Mouse (Mus musculus): Measurements from ENCODE around the gene Sae1. TPM values are rescaled to one million over a fixed set of nuclear protein-coding genes. Genes with fewer than 3 reads are reported as not detected.

Gene Sae1
- polyA plus RNA-seq, 1 experiment from 2014 or later, result 224 TPM

GRCm38 (mm10) chr7:16314221-16314775 lies 73.3 kb downstream of the Sae1 start:
- Histone ChIP-seq H3K36me3 (replicated peaks; ENCODE audit: control insufficient read depth, insufficient read depth) (peaks cover 14% of the 10 kb centered on the region), H3K9me3 (ENCODE audit: control insufficient read depth, low read length) (no peaks in the 10 kb centered on the region), H3K4me2 (replicated peaks) (peak overlapping the region; percentile 94), H3K27ac (peak overlapping the region; percentile 95), H3K27me3 (ENCODE audit: control insufficient read depth, insufficient read depth, low read length) (no peaks in the 10 kb centered on the region), H3K4me3 (replicated peaks; ENCODE audit: low read length) (peak overlapping the region; percentile 63), H3K4me1 (replicated peaks; ENCODE audit: control insufficient read depth, insufficient read depth, low read length) (peaks cover 25% of the 10 kb centered on the region), H3K9ac (peak overlapping the region; percentile 90)
- DNase-seq (ENCODE audit: low spot score), result peak; percentile 36
- peak; percentile 15; the same call in 1 of the 2 replicates for ATAC-seq (ENCODE audit: low FRiP score)
- 8% methylated on average over 13 of the region's 13 CpGs for WGBS

DNA sequence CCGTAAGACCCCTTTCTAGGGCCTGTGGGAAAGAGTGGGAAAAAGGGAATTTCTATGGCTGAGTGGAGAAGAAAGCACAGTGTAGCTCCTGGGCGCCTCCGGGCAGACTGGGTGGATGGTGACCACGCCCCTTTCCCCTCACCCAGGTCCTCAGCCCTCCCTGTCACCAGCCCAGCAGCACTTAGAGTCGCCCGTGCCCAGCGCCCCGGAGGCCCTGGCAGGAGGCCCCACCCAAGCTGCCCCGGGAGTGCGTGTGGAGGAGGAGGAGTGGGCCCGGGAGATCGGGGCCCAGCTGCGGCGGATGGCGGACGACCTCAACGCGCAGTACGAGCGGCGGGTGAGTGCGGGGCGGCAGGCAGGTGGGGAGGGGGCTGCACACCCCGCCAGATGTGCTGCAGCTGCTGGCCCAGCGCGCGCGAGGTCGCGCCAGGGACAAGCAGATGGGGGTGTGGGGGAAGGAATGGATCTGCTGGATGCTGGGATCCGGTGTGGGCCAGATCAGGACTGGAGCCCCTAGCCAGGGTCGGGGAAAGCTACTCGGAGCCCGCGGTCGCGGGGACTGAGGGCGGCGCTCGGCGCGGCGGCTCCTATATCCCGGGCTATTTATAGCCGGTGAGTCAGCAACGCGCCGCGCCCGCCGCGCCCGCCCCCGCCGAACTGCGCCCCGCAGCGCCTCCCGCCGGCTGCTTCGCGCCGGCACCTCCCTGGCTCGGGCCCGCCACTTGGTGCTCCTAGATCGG lies 74.0 kb downstream of the Sae1 start:
- Histone ChIP-seq H3K4me3 (replicated peaks; ENCODE audit: low read length) (peak overlapping the region; percentile 63), H3K4me1 (replicated peaks; ENCODE audit: control insufficient read depth, insufficient read depth, low read length) (peaks cover 25% of the 10 kb centered on the region), H3K27ac (peak overlapping the region; percentile 95), H3K4me2 (replicated peaks) (peak overlapping the region; percentile 94), H3K36me3 (replicated peaks; ENCODE audit: control insufficient read depth, insufficient read depth) (peaks cover 14% of the 10 kb centered on the region), H3K27me3 (ENCODE audit: control insufficient read depth, insufficient read depth, low read length) (no peaks in the 10 kb centered on the region), H3K9ac (peak overlapping the region; percentile 90), H3K9me3 (ENCODE audit: control insufficient read depth, low read length) (no peaks in the 10 kb centered on the region)
- ATAC-seq (ENCODE audit: low FRiP score) (peak; percentile 68), DNase-seq (ENCODE audit: low spot score) (peak; percentile 82)
- WGBS, result 1% methylated on average over 58 of the region's 66 CpGs

DNA sequence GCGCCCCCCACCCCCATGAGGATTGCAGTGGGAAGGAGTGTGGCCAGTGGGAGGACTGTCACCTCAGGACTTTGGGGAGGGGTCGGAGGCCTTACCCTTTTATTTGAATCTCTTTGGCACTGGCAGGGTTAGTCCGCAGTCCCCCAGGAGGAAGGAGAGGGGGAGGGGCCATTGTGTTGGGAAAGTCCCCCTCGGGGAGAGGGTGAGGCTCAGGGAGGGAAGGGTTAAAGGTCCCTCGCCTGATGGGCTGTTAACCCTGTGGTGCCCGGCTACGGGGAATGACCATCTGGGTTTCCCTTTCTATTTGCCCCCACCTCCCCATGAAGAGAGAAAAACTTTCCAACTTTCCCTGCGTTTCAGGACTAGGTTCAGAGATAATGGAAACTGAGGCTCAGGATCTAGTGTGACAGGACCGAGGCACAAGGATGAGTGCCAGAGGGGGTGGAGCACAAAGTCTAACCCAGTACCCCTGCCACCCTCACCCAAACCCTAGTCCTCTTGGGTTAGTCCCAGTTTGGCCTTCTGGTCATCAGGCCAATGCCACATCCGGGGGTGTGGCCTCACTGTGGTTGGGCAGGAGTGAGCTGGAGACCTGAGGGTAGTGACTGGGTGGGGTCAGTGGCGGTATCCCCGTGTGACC lies 74.8 kb downstream of the Sae1 start:
- Histone ChIP-seq H3K4me1 (replicated peaks; ENCODE audit: control insufficient read depth, insufficient read depth, low read length) (peaks cover 25% of the 10 kb centered on the region), H3K27ac (peak overlapping the region; percentile 76), H3K4me2 (replicated peaks) (peak overlapping the region; percentile 94), H3K9ac (peak overlapping the region; percentile 86), H3K27me3 (ENCODE audit: control insufficient read depth, insufficient read depth, low read length) (no peaks in the 10 kb centered on the region), H3K4me3 (replicated peaks; ENCODE audit: low read length) (peak overlapping the region; percentile 63), H3K36me3 (replicated peaks; ENCODE audit: control insufficient read depth, insufficient read depth) (peaks cover 8% of the 10 kb centered on the region), H3K9me3 (ENCODE audit: control insufficient read depth, low read length) (no peaks in the 10 kb centered on the region)
- ATAC-seq (ENCODE audit: low FRiP score) (no peak), DNase-seq (ENCODE audit: low spot score) (peak; percentile 52)
- 2% methylated on average over 12 of the region's 12 CpGs for WGBS

DNA sequence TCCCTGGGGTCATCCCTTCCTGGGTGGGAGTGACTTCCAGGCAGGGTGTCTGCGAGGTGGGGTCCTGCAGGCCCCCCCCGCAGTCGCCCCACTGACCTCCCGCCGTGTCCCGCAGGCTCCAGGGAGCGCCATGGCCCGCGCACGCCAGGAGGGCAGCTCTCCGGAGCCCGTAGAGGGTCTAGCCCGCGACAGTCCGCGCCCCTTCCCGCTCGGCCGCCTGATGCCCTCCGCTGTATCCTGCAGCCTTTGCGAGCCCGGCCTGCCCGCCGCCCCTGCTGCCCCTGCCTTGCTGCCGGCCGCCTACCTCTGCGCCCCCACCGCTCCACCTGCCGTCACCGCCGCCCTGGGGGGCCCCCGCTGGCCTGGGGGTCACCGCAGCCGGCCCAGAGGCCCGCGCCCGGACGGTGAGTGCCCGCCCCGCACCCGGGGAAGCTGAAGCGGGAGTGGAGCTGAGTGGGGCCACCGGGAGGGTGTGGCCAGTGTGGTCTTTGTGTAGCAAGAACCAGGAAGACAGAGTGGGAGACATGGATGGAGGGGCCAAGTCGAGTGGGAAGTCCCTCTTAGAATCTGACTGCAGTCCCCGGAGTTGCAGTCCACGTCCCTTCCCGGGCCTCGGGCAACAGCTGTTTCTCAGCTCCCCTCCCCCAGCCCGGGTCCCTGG lies 75.5 kb downstream of the Sae1 start:
- H3K4me2 ChIP-seq (replicated peaks), result peak overlapping the region; percentile 94
- H3K27me3 ChIP-seq (ENCODE audit: control insufficient read depth, insufficient read depth, low read length), result no peaks in the 10 kb centered on the region
- peak overlapping the region; percentile 63 for H3K4me3 ChIP-seq (replicated peaks; ENCODE audit: low read length)
- H3K4me1 ChIP-seq (replicated peaks; ENCODE audit: control insufficient read depth, insufficient read depth, low read length), result peaks cover 25% of the 10 kb centered on the region
- H3K9me3 ChIP-seq (ENCODE audit: control insufficient read depth, low read length), result no peaks in the 10 kb centered on the region
- DNase-seq (ENCODE audit: low spot score), result peak; percentile 29
- no peak for ATAC-seq (ENCODE audit: low FRiP score)
- H3K27ac ChIP-seq, result peak overlapping the region; percentile 76
- WGBS, result under 1% methylated on average over 44 of the region's 49 CpGs
- H3K9ac ChIP-seq, result peak overlapping the region; percentile 86
- peaks cover 2% of the 10 kb centered on the region; the same call in 1 of the 2 replicates for H3K36me3 ChIP-seq (replicated peaks; ENCODE audit: control insufficient read depth, insufficient read depth)

GRCm38 (mm10) chr7:16311453-16312004 lies 76.1 kb downstream of the Sae1 start:
- no peaks in the 10 kb centered on the region for H3K9me3 ChIP-seq (ENCODE audit: control insufficient read depth, low read length)
- H3K9ac ChIP-seq, result peak overlapping the region; percentile 86
- H3K27ac ChIP-seq, result peak overlapping the region; percentile 76
- DNase-seq (ENCODE audit: low spot score) (peak; percentile 42), ATAC-seq (ENCODE audit: low FRiP score) (no peak)
- H3K4me1 ChIP-seq (replicated peaks; ENCODE audit: control insufficient read depth, insufficient read depth, low read length), result peaks cover 25% of the 10 kb centered on the region
- H3K36me3 ChIP-seq (replicated peaks; ENCODE audit: control insufficient read depth, insufficient read depth), result no peaks in the 10 kb centered on the region
- WGBS, result 0% methylated on average over 14 of the region's 14 CpGs
- H3K4me2 ChIP-seq (replicated peaks), result peak overlapping the region; percentile 94
- H3K4me3 ChIP-seq (replicated peaks; ENCODE audit: low read length), result peak overlapping the region; percentile 63
- no peaks in the 10 kb centered on the region for H3K27me3 ChIP-seq (ENCODE audit: control insufficient read depth, insufficient read depth, low read length)

DNA sequence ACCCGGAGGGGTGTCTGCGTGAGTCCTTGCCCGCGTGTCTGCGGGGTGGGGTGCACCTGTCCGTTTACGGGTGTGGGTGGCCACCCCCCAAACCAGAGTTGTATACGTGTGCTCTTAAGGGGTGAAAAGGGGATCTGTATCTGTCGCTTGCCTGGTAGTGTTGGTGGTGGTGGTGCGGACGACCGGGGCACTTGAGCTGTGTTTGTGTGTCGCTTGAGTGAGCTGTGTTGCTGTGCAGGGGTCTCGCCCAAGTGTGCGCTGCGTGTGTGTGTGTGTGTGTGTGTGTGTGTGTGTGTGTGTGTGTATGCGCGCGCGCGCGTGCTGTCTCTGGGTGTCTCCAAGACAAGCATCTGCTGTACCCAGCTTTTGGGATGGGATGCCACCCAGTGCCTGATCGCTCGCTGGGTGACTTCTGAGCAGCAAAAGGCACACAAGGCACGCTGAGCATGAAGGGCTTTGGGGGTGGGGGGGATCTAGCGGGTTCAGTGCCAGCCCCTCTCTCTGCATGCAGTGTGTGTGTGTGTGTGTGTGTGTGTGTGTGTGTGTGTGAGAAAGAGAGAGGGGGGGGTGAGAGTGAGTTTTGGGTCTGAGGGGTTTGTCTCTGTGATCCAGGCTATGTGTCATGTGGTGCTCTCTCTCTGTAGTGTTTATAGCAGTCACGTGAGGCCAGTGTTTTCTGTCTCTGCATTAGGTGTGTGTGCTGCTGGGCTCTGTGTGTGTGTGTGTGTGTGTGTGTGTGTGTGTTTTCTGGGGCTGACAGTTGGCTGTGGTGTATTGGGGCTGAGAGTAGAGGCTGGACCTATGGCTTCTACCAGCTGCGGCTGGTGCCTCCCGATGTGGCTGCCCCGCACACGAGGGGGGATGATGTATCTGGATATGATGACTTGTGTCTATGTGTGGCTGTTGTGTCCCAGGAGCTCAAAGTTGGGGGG lies 76.8 kb downstream of the Sae1 start:
- Histone ChIP-seq H3K27ac (peak overlapping the region; percentile 51), H3K9ac (peak overlapping the region; percentile 86), H3K27me3 (ENCODE audit: control insufficient read depth, insufficient read depth, low read length) (no peaks in the 10 kb centered on the region), H3K4me1 (replicated peaks; ENCODE audit: control insufficient read depth, insufficient read depth, low read length) (peaks cover 25% of the 10 kb centered on the region), H3K4me2 (replicated peaks) (peak overlapping the region; percentile 94), H3K36me3 (replicated peaks; ENCODE audit: control insufficient read depth, insufficient read depth) (no peaks in the 10 kb centered on the region), H3K4me3 (replicated peaks; ENCODE audit: low read length) (peak overlapping the region; percentile 63), H3K9me3 (ENCODE audit: control insufficient read depth, low read length) (no peaks in the 10 kb centered on the region)
- 2% methylated on average over 31 of the region's 31 CpGs for WGBS
- DNase-seq (ENCODE audit: low spot score), result peak; percentile 54
- peak; percentile 12; the same call in 1 of the 2 replicates for ATAC-seq (ENCODE audit: low FRiP score)

- 0 out of 2 replicates have a peak overlapping the region, but pooled peaks have one; percentile 51 for H3K27ac ChIP-seq
- H3K4me3 ChIP-seq (replicated peaks; ENCODE audit: low read length), result peak overlapping the region; percentile 63
- H3K9ac ChIP-seq, result peak overlapping the region; percentile 53
- H3K9me3 ChIP-seq (ENCODE audit: control insufficient read depth, low read length), result no peaks in the 10 kb centered on the region
- peak; percentile 72 for DNase-seq (ENCODE audit: low spot score)
- H3K4me1 ChIP-seq (replicated peaks; ENCODE audit: control insufficient read depth, insufficient read depth, low read length), result peaks cover 25% of the 10 kb centered on the region
- ATAC-seq (ENCODE audit: low FRiP score), result peak; percentile 5; the same call in 1 of the 2 replicates
- H3K36me3 ChIP-seq (replicated peaks; ENCODE audit: control insufficient read depth, insufficient read depth), result no peaks in the 10 kb centered on the region
- H3K4me2 ChIP-seq (replicated peaks), result peak overlapping the region; percentile 94
- WGBS, result under 1% methylated on average over 20 of the region's 56 CpGs
- H3K27me3 ChIP-seq (ENCODE audit: control insufficient read depth, insufficient read depth, low read length), result no peaks in the 10 kb centered on the region
Observed at GRCm38 (mm10) chr7:16310020-16310520, 77.5 kb downstream of the Sae1 start.
